Mouse (Mus musculus) T-cell, adult 66 days (primary cell): ENCODE data around the gene Ttc41. TPM values are rescaled to one million over a fixed set of nuclear protein-coding genes. Genes with fewer than 3 reads are reported as not detected.

ENCODE experiments used
- total RNA-seq, 2 experiments: library from RNA; stranded (reverse); gene quantifications; 3 replicates in 1 of 2; 4 replicates in 1 of 2; pipeline ENCODE4 v1.2.4; 2023

Gene Ttc41
- total RNA-seq = 1 to 10 TPM; 2.7 to 2.9 TPM

GRCm38 (mm10) chr10:86705318-86705921 is at the start of gene Ttc41, which contains the start of gene Hsp90b1:
Gene Ttc41, plus strand, starts transcription at chr10:86705811.
Gene Hsp90b1, minus strand, starts transcription at chr10:86705509.

GRCm38 (mm10) chr10:86763672-86764071 is 58.1 kb downstream of the Ttc41 start, which contains the start of gene Gm49358:
Gene Gm49358, plus strand, starts transcription at chr10:86763972.

GRCm38 (mm10) chr10:86778398-86779116 is 72.9 kb downstream of the Ttc41 start, which contains the start of gene Nt5dc3:
Gene Nt5dc3, plus strand, starts transcription at chr10:86779005.

Other genes starting within 250 kb of the Ttc41 start
- not detected for gene Syn3, start 206.9 kb upstream of the Ttc41 start, total RNA-seq
- 100 to 1,000 TPM; 264 to 318 TPM for gene Hsp90b1, start 302 bp upstream of the Ttc41 start, total RNA-seq
- 1 to 10 TPM in 1 of 2 experiments, under 1 TPM in 1; 0.59 to 2.7 TPM for gene Gm49358, start 58.2 kb downstream of the Ttc41 start, total RNA-seq
- 10 to 100 TPM in 1 of 2 experiments, 1 to 10 TPM in 1; 8.8 to 10.1 TPM for gene Nt5dc3, start 73.2 kb downstream of the Ttc41 start, total RNA-seq